Mouse (Mus musculus) adrenal gland, postnatal 10 days (tissue): Measurements from ENCODE around the gene Wnt9b. TPM values are rescaled to one million over a fixed set of nuclear protein-coding genes. Genes with fewer than 3 reads are reported as not detected.
A peak's percentile ranks its signal among the peaks of the same experiment; 100 is the strongest.

Experiments used
- DNase-seq: peaks from one replicate; pipeline ENCODE4 v3.0.0; 2021; ENCODE audit warnings: mixed read lengths
- total RNA-seq, 2 experiments: library from RNA; stranded (reverse); gene quantifications; 2 replicates each; pipeline ENCODE4 v1.2.3; 2021

Wnt9b gene
- total RNA-seq, 2 experiments from 2014 or later: 0.12 to 0.39 TPM

- peak; percentile 73 for DNase-seq
Measured at GRCm38 (mm10) chr11:103683667-103684334, 65.8 kb downstream of the Wnt9b start.

Other genes starting within 250 kb of the Wnt9b start
- not detected for gene Lrrc37a, start 245.2 kb downstream of the Wnt9b start, total RNA-seq
- not detected for gene Gm884, start 128.7 kb downstream of the Wnt9b start, total RNA-seq
- not detected for gene Lyzl6, start 110.9 kb downstream of the Wnt9b start, total RNA-seq
- gene Rprml, start 100.3 kb downstream of the Wnt9b start, total RNA-seq: under 1 TPM in 1 of 2 experiments, not detected in 1; 0.45 TPM
- gene Gosr2, start 51.9 kb downstream of the Wnt9b start, total RNA-seq: 10 to 100 TPM; 64.3 to 72.7 TPM
- gene Wnt3, start 24.3 kb upstream of the Wnt9b start, total RNA-seq: under 1 TPM in 1 of 2 experiments, not detected in 1; 0.15 TPM
- 10 to 100 TPM; 89.5 to 94.1 TPM for gene Nsf, start 204.2 kb upstream of the Wnt9b start, total RNA-seq
- gene Arf2, start 216.9 kb upstream of the Wnt9b start, total RNA-seq: 10 to 100 TPM; 39.5 to 40.1 TPM